Mouse (Mus musculus) heart, adult 18-20 months (tissue): ENCODE measurements around the gene Aamp. TPM values are rescaled to one million over a fixed set of nuclear protein-coding genes. Genes with fewer than 3 reads are reported as not detected.
A peak's percentile ranks its signal among the peaks of the same experiment; 100 is the strongest.

Source experiments
- DNase-seq, 2 experiments: peaks; one replicate each; pipeline ENCODE4 v3.0.0; 2021 to 2022; ENCODE audit warnings: mixed read lengths in 1 of 2
- total RNA-seq, 2 experiments: library from RNA; stranded (reverse); gene quantifications; 2 replicates each; pipeline ENCODE4 v1.2.3; 2021

Gene Aamp
- total RNA-seq, 2 experiments from 2014 or later, result 99.8 to 102 TPM

GRCm38 (mm10) chr1:74282896-74283625, 1.5 kb downstream of the Aamp start:
- no peak for DNase-seq

- DNase-seq, result no peak
Observed at GRCm38 (mm10) chr1:74281886-74282285, 2.7 kb downstream of the Aamp start.

- DNase-seq, result no peak
Observed at GRCm38 (mm10) chr1:74281372-74281771, 3.2 kb downstream of the Aamp start.

GRCm38 (mm10) chr1:74280591-74281325, 3.8 kb downstream of the Aamp start:
- no peak for DNase-seq

GRCm38 (mm10) chr1:74278988-74279387, 5.5 kb downstream of the Aamp start:
- no peak for DNase-seq

GRCm38 (mm10) chr1:74278538-74278937, 6.0 kb downstream of the Aamp start, which contains the start of gene Gpbar1:
Gene Gpbar1 (plus strand): TSS chr1:74278550.
- DNase-seq, result no peak

GRCm38 (mm10) chr1:74277883-74278537, 6.5 kb downstream of the Aamp start:
- no peak for DNase-seq

GRCm38 (mm10) chr1:74277041-74277440, 7.5 kb downstream of the Aamp start:
- DNase-seq, result no peak

- DNase-seq, result no peak
Observed at GRCm38 (mm10) chr1:74275015-74275414, 9.5 kb downstream of the Aamp start.

- no peak for DNase-seq
Observed at GRCm38 (mm10) chr1:74271659-74272058, 12.9 kb downstream of the Aamp start.

- no peak for DNase-seq
Observed at GRCm38 (mm10) chr1:74268750-74269149, 15.8 kb downstream of the Aamp start.

- DNase-seq, result no peak
Observed at GRCm38 (mm10) chr1:74262510-74262909, 22.0 kb downstream of the Aamp start.

GRCm38 (mm10) chr1:74256782-74257181, 27.8 kb downstream of the Aamp start:
- no peak for DNase-seq

GRCm38 (mm10) chr1:74255704-74256345, 28.7 kb downstream of the Aamp start:
- DNase-seq, result no peak

- no peak for DNase-seq
Observed at GRCm38 (mm10) chr1:74250096-74250495, 34.4 kb downstream of the Aamp start.

- DNase-seq, result peak; percentile 32 to 41
Observed at GRCm38 (mm10) chr1:74249331-74249980, 35.1 kb downstream of the Aamp start.

GRCm38 (mm10) chr1:74248799-74249198, 35.7 kb downstream of the Aamp start:
- DNase-seq, result peak; percentile 56 to 84

- no peak for DNase-seq
Observed at GRCm38 (mm10) chr1:74245525-74245924, 39.0 kb downstream of the Aamp start.

- no peak for DNase-seq
Observed at GRCm38 (mm10) chr1:74240832-74241231, 43.7 kb downstream of the Aamp start.

GRCm38 (mm10) chr1:74240311-74240710, 44.2 kb downstream of the Aamp start:
- peak in 1 of 2 experiments; percentile 47 for DNase-seq

GRCm38 (mm10) chr1:74239618-74240017, 44.9 kb downstream of the Aamp start:
- peak in 1 of 2 experiments; percentile 53 for DNase-seq

GRCm38 (mm10) chr1:74239162-74239561, 45.4 kb downstream of the Aamp start:
- no peak for DNase-seq
